Mouse (Mus musculus): ENCODE measurements at regions not wholly inside any gene's neighbourhood (a gene's known extent, or its start where the extent isn't known, plus 50 kb on each side); places are given as distances from the start of the nearest gene placed in this dataset.
A peak's percentile ranks its signal among the peaks of the same experiment; 100 is the strongest.

- H3K9ac ChIP-seq: no peak overlapping the region
- no peaks in the 10 kb centered on the region for H3K27me3 ChIP-seq (ENCODE audit: control insufficient read depth, insufficient read depth, low read length)
- peak; percentile 48; the same call in 1 of the 2 replicates for ATAC-seq (ENCODE audit: low FRiP score)
- H3K4me3 ChIP-seq (replicated peaks; ENCODE audit: low read length): no peak overlapping the region
- DNase-seq (ENCODE audit: low spot score): no peak
- no peak overlapping the region for H3K27ac ChIP-seq
- H3K9me3 ChIP-seq (ENCODE audit: control insufficient read depth, low read length): no peaks in the 10 kb centered on the region
- no peaks in the 10 kb centered on the region for H3K36me3 ChIP-seq (replicated peaks; ENCODE audit: control insufficient read depth, insufficient read depth)
- 49% methylated on average over 5 of the region's 5 CpGs for WGBS
- no peak overlapping the region for H3K4me2 ChIP-seq (replicated peaks)
- no peaks in the 10 kb centered on the region for H3K4me1 ChIP-seq (replicated peaks; ENCODE audit: control insufficient read depth, insufficient read depth, low read length)
These were observed 2373.4 kb upstream of the Gm7489 start for GRCm38 (mm10) chr15:51511319-51511718.

GRCm38 (mm10) chr15:51536317-51536716 lies 2348.4 kb upstream of the Gm7489 start:
- 39% methylated on average over 5 of the region's 5 CpGs for WGBS
- no peak for ATAC-seq (ENCODE audit: low FRiP score)

GRCm38 (mm10) chr15:51551216-51551775 lies 2333.4 kb upstream of the Gm7489 start:
- no peaks in the 10 kb centered on the region for H3K9me3 ChIP-seq (ENCODE audit: control insufficient read depth, low read length)
- H3K4me1 ChIP-seq (replicated peaks; ENCODE audit: control insufficient read depth, insufficient read depth, low read length): no peaks in the 10 kb centered on the region
- no peak overlapping the region for H3K27ac ChIP-seq
- no peaks in the 10 kb centered on the region for H3K36me3 ChIP-seq (replicated peaks; ENCODE audit: control insufficient read depth, insufficient read depth)
- DNase-seq (ENCODE audit: low spot score): no peak
- H3K9ac ChIP-seq: no peak overlapping the region
- no peaks in the 10 kb centered on the region for H3K27me3 ChIP-seq (ENCODE audit: control insufficient read depth, insufficient read depth, low read length)
- ATAC-seq (ENCODE audit: low FRiP score): no peak
- no peak overlapping the region for H3K4me2 ChIP-seq (replicated peaks)
- WGBS: 87% methylated on average over 4 of the region's 4 CpGs
- no peak overlapping the region for H3K4me3 ChIP-seq (replicated peaks; ENCODE audit: low read length)

More at GRCm38 (mm10) chr15:51536317-51536716, 2348.4 kb upstream of the Gm7489 start:
- Histone ChIP-seq H3K9me3 (ENCODE audit: control insufficient read depth, low read length) (no peaks in the 10 kb centered on the region), H3K36me3 (replicated peaks; ENCODE audit: control insufficient read depth, insufficient read depth) (no peaks in the 10 kb centered on the region), H3K4me3 (replicated peaks; ENCODE audit: low read length) (no peak overlapping the region), H3K9ac (no peak overlapping the region), H3K4me2 (replicated peaks) (no peak overlapping the region), H3K27ac (no peak overlapping the region), H3K4me1 (replicated peaks; ENCODE audit: control insufficient read depth, insufficient read depth, low read length) (no peaks in the 10 kb centered on the region), H3K27me3 (ENCODE audit: control insufficient read depth, insufficient read depth, low read length) (no peaks in the 10 kb centered on the region)
- no peak for DNase-seq (ENCODE audit: low spot score)

- Histone ChIP-seq H3K4me3 (replicated peaks; ENCODE audit: low read length) (no peak overlapping the region), H3K4me2 (replicated peaks) (no peak overlapping the region), H3K4me1 (replicated peaks; ENCODE audit: control insufficient read depth, insufficient read depth, low read length) (no peaks in the 10 kb centered on the region), H3K36me3 (replicated peaks; ENCODE audit: control insufficient read depth, insufficient read depth) (no peaks in the 10 kb centered on the region), H3K9me3 (ENCODE audit: control insufficient read depth, low read length) (no peaks in the 10 kb centered on the region), H3K27ac (no peak overlapping the region), H3K9ac (no peak overlapping the region), H3K27me3 (ENCODE audit: control insufficient read depth, insufficient read depth, low read length) (no peaks in the 10 kb centered on the region)
- no peak for DNase-seq (ENCODE audit: low spot score)
- ATAC-seq (ENCODE audit: low FRiP score): no peak
These were observed 2326.5 kb upstream of the Gm7489 start for GRCm38 (mm10) chr15:51558215-51558614.

- H3K4me3 ChIP-seq (replicated peaks; ENCODE audit: low read length): no peak overlapping the region
- H3K27me3 ChIP-seq (ENCODE audit: control insufficient read depth, insufficient read depth, low read length): no peaks in the 10 kb centered on the region
- 87% methylated on average over 3 of the region's 3 CpGs for WGBS
- H3K36me3 ChIP-seq (replicated peaks; ENCODE audit: control insufficient read depth, insufficient read depth): no peaks in the 10 kb centered on the region
- ATAC-seq (ENCODE audit: low FRiP score) (no peak), DNase-seq (ENCODE audit: low spot score) (no peak)
- H3K4me2 ChIP-seq (replicated peaks): no peak overlapping the region
- no peaks in the 10 kb centered on the region for H3K9me3 ChIP-seq (ENCODE audit: control insufficient read depth, low read length)
- no peak overlapping the region for H3K9ac ChIP-seq
- no peaks in the 10 kb centered on the region for H3K4me1 ChIP-seq (replicated peaks; ENCODE audit: control insufficient read depth, insufficient read depth, low read length)
- no peak overlapping the region for H3K27ac ChIP-seq
These were observed 2319.2 kb upstream of the Gm7489 start for GRCm38 (mm10) chr15:51565543-51565942.

- WGBS: 97% methylated on average over 1 of the region's 1 CpGs
- Histone ChIP-seq H3K36me3 (replicated peaks; ENCODE audit: control insufficient read depth, insufficient read depth) (no peaks in the 10 kb centered on the region), H3K9me3 (ENCODE audit: control insufficient read depth, low read length) (no peaks in the 10 kb centered on the region), H3K4me1 (replicated peaks; ENCODE audit: control insufficient read depth, insufficient read depth, low read length) (no peaks in the 10 kb centered on the region), H3K9ac (no peak overlapping the region), H3K27me3 (ENCODE audit: control insufficient read depth, insufficient read depth, low read length) (no peaks in the 10 kb centered on the region), H3K4me2 (replicated peaks) (no peak overlapping the region), H3K4me3 (replicated peaks; ENCODE audit: low read length) (no peak overlapping the region), H3K27ac (no peak overlapping the region)
- DNase-seq (ENCODE audit: low spot score): no peak
- ATAC-seq (ENCODE audit: low FRiP score): no peak
These were observed 2314.1 kb upstream of the Gm7489 start for GRCm38 (mm10) chr15:51570631-51571030.

- Histone ChIP-seq H3K36me3 (replicated peaks; ENCODE audit: control insufficient read depth, insufficient read depth) (no peaks in the 10 kb centered on the region), H3K9me3 (ENCODE audit: control insufficient read depth, low read length) (no peaks in the 10 kb centered on the region), H3K4me3 (replicated peaks; ENCODE audit: low read length) (no peak overlapping the region), H3K4me2 (replicated peaks) (no peak overlapping the region), H3K27me3 (ENCODE audit: control insufficient read depth, insufficient read depth, low read length) (no peaks in the 10 kb centered on the region), H3K4me1 (replicated peaks; ENCODE audit: control insufficient read depth, insufficient read depth, low read length) (no peaks in the 10 kb centered on the region), H3K9ac (no peak overlapping the region), H3K27ac (no peak overlapping the region)
- 88% methylated on average over 8 of the region's 8 CpGs for WGBS
- DNase-seq (ENCODE audit: low spot score) (no peak), ATAC-seq (ENCODE audit: low FRiP score) (no peak)
These were observed 2310.1 kb upstream of the Gm7489 start for GRCm38 (mm10) chr15:51574538-51575105.

GRCm38 (mm10) chr15:51583636-51584035 lies 2301.1 kb upstream of the Gm7489 start:
- H3K4me1 ChIP-seq (replicated peaks; ENCODE audit: control insufficient read depth, insufficient read depth, low read length): no peaks in the 10 kb centered on the region
- H3K9ac ChIP-seq: no peak overlapping the region
- H3K36me3 ChIP-seq (replicated peaks; ENCODE audit: control insufficient read depth, insufficient read depth): no peaks in the 10 kb centered on the region
- 73% methylated on average over 1 of the region's 1 CpGs for WGBS
- ATAC-seq (ENCODE audit: low FRiP score): no peak
- H3K27me3 ChIP-seq (ENCODE audit: control insufficient read depth, insufficient read depth, low read length): no peaks in the 10 kb centered on the region
- DNase-seq (ENCODE audit: low spot score): no peak
- no peak overlapping the region for H3K27ac ChIP-seq
- no peaks in the 10 kb centered on the region for H3K9me3 ChIP-seq (ENCODE audit: control insufficient read depth, low read length)
- H3K4me3 ChIP-seq (replicated peaks; ENCODE audit: low read length): no peak overlapping the region
- no peak overlapping the region for H3K4me2 ChIP-seq (replicated peaks)

- Histone ChIP-seq H3K9me3 (ENCODE audit: control insufficient read depth, low read length) (no peaks in the 10 kb centered on the region), H3K9ac (no peak overlapping the region), H3K36me3 (replicated peaks; ENCODE audit: control insufficient read depth, insufficient read depth) (no peaks in the 10 kb centered on the region), H3K27ac (no peak overlapping the region), H3K4me1 (replicated peaks; ENCODE audit: control insufficient read depth, insufficient read depth, low read length) (no peaks in the 10 kb centered on the region), H3K27me3 (ENCODE audit: control insufficient read depth, insufficient read depth, low read length) (no peaks in the 10 kb centered on the region), H3K4me2 (replicated peaks) (no peak overlapping the region), H3K4me3 (replicated peaks; ENCODE audit: low read length) (no peak overlapping the region)
- no peak for ATAC-seq (ENCODE audit: low FRiP score)
- WGBS: 75% methylated on average over 5 of the region's 5 CpGs
- DNase-seq (ENCODE audit: low spot score): no peak
These were observed 2298.6 kb upstream of the Gm7489 start for GRCm38 (mm10) chr15:51586146-51586545.

Data from hindbrain, embryonic 14.5 days (tissue).